Mouse (Mus musculus) heart, adult 2 months (tissue): ENCODE results near the gene C2cd4a.

ENCODE experiments used
- CTCF ChIP-seq: fragments of 200-600 bp; IDR thresholded peaks from 2 replicates; pipeline ENCODE4 v1.8.1; 2022; ENCODE audit warnings: antibody characterized with exemption, mild to moderate bottlenecking, moderate library complexity
- EP300 ChIP-seq: fragments of 200-500 bp; IDR thresholded peaks from 2 replicates; pipeline ENCODE4 v1.6.1; 2011; ENCODE audit warnings: low read depth, low read length, control low read depth; ENCODE audit not compliant: insufficient read depth
- POLR2A ChIP-seq: fragments of 200-500 bp; IDR thresholded peaks from 2 replicates; pipeline ENCODE4 v1.6.1; 2011; ENCODE audit warnings: mild to moderate bottlenecking, low read depth, low read length, control low read depth; ENCODE audit not compliant: insufficient read depth

DNA sequence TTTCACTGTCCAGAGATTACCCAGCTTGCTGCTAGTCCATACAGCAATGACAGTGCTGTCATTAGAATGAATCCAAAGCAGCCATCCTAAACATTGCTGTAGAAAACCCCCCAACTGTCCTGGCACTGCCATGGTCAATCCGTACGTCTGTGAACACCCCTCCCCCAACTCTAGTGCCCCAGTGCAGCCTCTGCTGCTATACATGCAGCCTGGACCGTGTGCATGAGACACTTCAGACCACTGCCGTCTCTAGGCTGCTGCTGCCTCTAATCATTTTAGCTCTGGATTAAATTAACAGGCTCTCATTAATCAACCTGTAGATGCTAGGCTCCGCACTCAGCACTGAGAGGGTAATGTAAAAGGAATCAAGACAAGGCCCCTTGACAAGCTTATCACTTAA lies 25.1 kb downstream of the C2cd4a start:
- no peak for TF ChIP-seq CTCF
- TF ChIP-seq POLR2A: no peak
- no peak for TF ChIP-seq EP300
